Mouse (Mus musculus) erythroblast, embryonic 14.5 days (primary cell): ENCODE results near the gene Elavl2.

Experiments used
- GATA1 ChIP-seq: IDR thresholded peaks from 2 replicates; pipeline ENCODE4 v1.6.1; 2012; ENCODE audit warnings: low read length, inconsistent platforms, mixed read lengths
- TAL1 ChIP-seq: IDR thresholded peaks from 3 replicates; pipeline ENCODE4 v1.6.1; 2012; ENCODE audit warnings: low read length, inconsistent platforms, mixed read lengths

GRCm38 (mm10) chr4:91374571-91375371 lies 25.8 kb downstream of the Elavl2 start:
- TF ChIP-seq TAL1 (no peak), GATA1 (no peak)
